Mouse (Mus musculus): ENCODE data around the gene Rab11a. TPM values are rescaled to one million over a fixed set of nuclear protein-coding genes. Genes with fewer than 3 reads are reported as not detected.

Rab11a gene
- polyA plus RNA-seq, 1 experiment from 2014 or later: 1,132 TPM

- Histone ChIP-seq H3K27ac (no peak overlapping the region), H3K36me3 (ENCODE audit: insufficient read depth, low read length) (no peaks in the 10 kb centered on the region), H3K4me2 (ENCODE audit: low read length) (no peak overlapping the region), H3K4me1 (replicated peaks; ENCODE audit: insufficient read depth, low read length) (no peaks in the 10 kb centered on the region), H3K27me3 (ENCODE audit: insufficient read depth, low read length) (no peaks in the 10 kb centered on the region), H3K9ac (ENCODE audit: low read depth, low read length) (no peak overlapping the region), H3K9me3 (replicated peaks; ENCODE audit: low read length) (no peaks in the 10 kb centered on the region), H3K4me3 (replicated peaks; ENCODE audit: low read depth, low read length) (no peak overlapping the region)
- ATAC-seq (replicated peaks; ENCODE audit: low FRiP score, low read depth) (no peak), DNase-seq (ENCODE audit: low spot score) (no peak)
- no peak for TF ChIP-seq CTCF (IDR thresholded peaks at IDR 0.05; ENCODE audit: low read depth)
- 81% methylated on average over 4 of the region's 4 CpGs for WGBS
These were observed 40.0 kb upstream of the Rab11a start for GRCm38 (mm10) chr9:64777441-64777987.

DNA sequence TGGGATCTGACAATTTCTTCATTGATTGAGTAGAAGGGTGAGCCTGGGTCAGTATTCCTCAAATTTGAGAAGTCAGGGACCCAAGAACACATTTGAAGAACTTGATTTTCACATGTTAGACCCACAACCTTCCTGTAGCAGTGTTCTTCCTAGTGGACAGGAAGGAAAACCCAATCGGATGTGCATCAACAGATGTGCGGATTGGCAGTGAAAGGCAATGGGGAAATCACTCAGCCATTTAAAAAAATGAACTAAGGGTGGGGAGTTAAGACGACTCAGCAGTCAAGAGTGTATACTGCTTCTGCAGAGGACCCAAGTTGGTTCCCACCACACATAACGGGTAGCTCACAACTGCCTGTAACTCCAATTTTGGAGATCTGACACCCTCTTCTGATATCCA is 37.9 kb upstream of the Rab11a start:
- no peaks in the 10 kb centered on the region for H3K27me3 ChIP-seq (ENCODE audit: insufficient read depth, low read length)
- H3K4me2 ChIP-seq (ENCODE audit: low read length): no peak overlapping the region
- H3K4me1 ChIP-seq (replicated peaks; ENCODE audit: insufficient read depth, low read length): no peaks in the 10 kb centered on the region
- 74% methylated on average over 4 of the region's 4 CpGs for WGBS
- no peak for TF ChIP-seq CTCF (IDR thresholded peaks at IDR 0.05; ENCODE audit: low read depth)
- no peak overlapping the region for H3K9ac ChIP-seq (ENCODE audit: low read depth, low read length)
- ATAC-seq (replicated peaks; ENCODE audit: low FRiP score, low read depth) (no peak), DNase-seq (ENCODE audit: low spot score) (no peak)
- no peak overlapping the region for H3K4me3 ChIP-seq (replicated peaks; ENCODE audit: low read depth, low read length)
- H3K27ac ChIP-seq: no peak overlapping the region
- H3K9me3 ChIP-seq (replicated peaks; ENCODE audit: low read length): no peaks in the 10 kb centered on the region
- no peaks in the 10 kb centered on the region for H3K36me3 ChIP-seq (ENCODE audit: insufficient read depth, low read length)

GRCm38 (mm10) chr9:64774883-64775282 is 37.3 kb upstream of the Rab11a start:
- no peak for ATAC-seq (replicated peaks; ENCODE audit: low FRiP score, low read depth)

DNA sequence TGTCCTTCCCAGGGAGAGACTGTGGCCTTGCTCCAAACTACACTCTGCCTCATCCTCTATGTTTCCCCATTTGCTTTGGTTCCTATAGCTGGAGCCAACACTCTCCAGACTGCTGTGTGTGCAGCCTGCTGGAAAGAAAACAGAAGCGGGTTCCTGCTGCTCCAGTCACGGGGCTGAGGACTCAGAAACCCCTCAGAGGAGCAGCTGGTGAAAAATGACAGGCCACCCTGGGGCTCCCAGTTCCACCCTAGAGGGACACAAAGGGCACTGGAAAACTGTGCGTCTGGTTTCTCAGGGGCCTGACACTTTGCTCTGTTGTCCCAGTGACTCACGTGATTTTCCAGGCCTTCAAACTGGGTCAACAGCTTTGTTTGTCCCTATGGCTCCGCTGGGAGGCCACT is 36.9 kb upstream of the Rab11a start:
- Histone ChIP-seq H3K36me3 (ENCODE audit: insufficient read depth, low read length) (no peaks in the 10 kb centered on the region), H3K4me1 (replicated peaks; ENCODE audit: insufficient read depth, low read length) (no peaks in the 10 kb centered on the region), H3K9me3 (replicated peaks; ENCODE audit: low read length) (no peaks in the 10 kb centered on the region), H3K4me2 (ENCODE audit: low read length) (no peak overlapping the region), H3K4me3 (replicated peaks; ENCODE audit: low read depth, low read length) (no peak overlapping the region), H3K27me3 (ENCODE audit: insufficient read depth, low read length) (no peaks in the 10 kb centered on the region), H3K27ac (peak overlapping the region; percentile 51; the same call in 1 of the 2 replicates), H3K9ac (ENCODE audit: low read depth, low read length) (0 out of 2 replicates have a peak overlapping the region, but pooled peaks have one; percentile 3)
- DNase-seq (ENCODE audit: low spot score): peak; percentile 9
- 30% methylated on average over 5 of the region's 5 CpGs for WGBS
- TF ChIP-seq CTCF (IDR thresholded peaks at IDR 0.05; ENCODE audit: low read depth): no peak
- ATAC-seq (replicated peaks; ENCODE audit: low FRiP score, low read depth): no peak

More at GRCm38 (mm10) chr9:64774883-64775282, 37.3 kb upstream of the Rab11a start:
- no peak for TF ChIP-seq CTCF (IDR thresholded peaks at IDR 0.05; ENCODE audit: low read depth)
- Histone ChIP-seq H3K4me1 (replicated peaks; ENCODE audit: insufficient read depth, low read length) (no peaks in the 10 kb centered on the region), H3K36me3 (ENCODE audit: insufficient read depth, low read length) (no peaks in the 10 kb centered on the region), H3K27me3 (ENCODE audit: insufficient read depth, low read length) (no peaks in the 10 kb centered on the region), H3K4me3 (replicated peaks; ENCODE audit: low read depth, low read length) (no peak overlapping the region), H3K4me2 (ENCODE audit: low read length) (no peak overlapping the region), H3K9me3 (replicated peaks; ENCODE audit: low read length) (no peaks in the 10 kb centered on the region), H3K9ac (ENCODE audit: low read depth, low read length) (0 out of 2 replicates have a peak overlapping the region, but pooled peaks have one; percentile 3), H3K27ac (no peak overlapping the region)
- no peak for DNase-seq (ENCODE audit: low spot score)
- 75% methylated on average over 2 of the region's 2 CpGs for WGBS

- 55% methylated on average over 4 of the region's 4 CpGs for WGBS
- ATAC-seq (replicated peaks; ENCODE audit: low FRiP score, low read depth) (no peak), DNase-seq (ENCODE audit: low spot score) (no peak)
- Histone ChIP-seq H3K9me3 (replicated peaks; ENCODE audit: low read length) (no peaks in the 10 kb centered on the region), H3K36me3 (ENCODE audit: insufficient read depth, low read length) (no peaks in the 10 kb centered on the region), H3K27me3 (ENCODE audit: insufficient read depth, low read length) (no peaks in the 10 kb centered on the region), H3K4me1 (replicated peaks; ENCODE audit: insufficient read depth, low read length) (no peaks in the 10 kb centered on the region), H3K27ac (no peak overlapping the region), H3K4me3 (replicated peaks; ENCODE audit: low read depth, low read length) (no peak overlapping the region), H3K9ac (ENCODE audit: low read depth, low read length) (no peak overlapping the region), H3K4me2 (ENCODE audit: low read length) (no peak overlapping the region)
- peak; percentile 55; the same call in 1 of the 2 replicates for TF ChIP-seq CTCF (IDR thresholded peaks at IDR 0.05; ENCODE audit: low read depth)
These were observed 36.4 kb upstream of the Rab11a start for GRCm38 (mm10) chr9:64773936-64774335.

DNA sequence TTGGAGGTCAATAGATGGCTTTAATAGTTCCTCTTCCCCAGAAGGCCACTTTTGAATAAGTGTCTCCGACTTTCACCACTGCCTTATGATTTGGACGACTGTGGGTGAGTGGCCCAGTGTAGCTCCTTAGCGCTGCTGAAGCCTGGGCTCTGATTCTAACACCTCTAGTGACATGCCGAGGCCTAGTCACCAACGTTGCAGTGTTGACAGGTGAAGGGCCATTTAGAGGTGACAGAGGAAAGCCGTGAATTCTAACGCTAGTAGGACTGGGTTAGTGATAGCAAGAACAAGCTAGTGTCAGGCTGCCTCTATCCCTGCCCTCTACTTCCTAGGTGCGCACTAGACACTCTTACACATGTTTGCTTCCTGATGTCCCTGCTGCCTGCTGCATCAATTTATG is 35.7 kb upstream of the Rab11a start:
- H3K9me3 ChIP-seq (replicated peaks; ENCODE audit: low read length): no peaks in the 10 kb centered on the region
- H3K27ac ChIP-seq: no peak overlapping the region
- H3K4me3 ChIP-seq (replicated peaks; ENCODE audit: low read depth, low read length): no peak overlapping the region
- no peaks in the 10 kb centered on the region for H3K4me1 ChIP-seq (replicated peaks; ENCODE audit: insufficient read depth, low read length)
- no peaks in the 10 kb centered on the region for H3K36me3 ChIP-seq (ENCODE audit: insufficient read depth, low read length)
- 61% methylated on average over 8 of the region's 8 CpGs for WGBS
- no peak overlapping the region for H3K9ac ChIP-seq (ENCODE audit: low read depth, low read length)
- TF ChIP-seq CTCF (IDR thresholded peaks at IDR 0.05; ENCODE audit: low read depth): no peak
- H3K4me2 ChIP-seq (ENCODE audit: low read length): no peak overlapping the region
- ATAC-seq (replicated peaks; ENCODE audit: low FRiP score, low read depth) (no peak), DNase-seq (ENCODE audit: low spot score) (no peak)
- no peaks in the 10 kb centered on the region for H3K27me3 ChIP-seq (ENCODE audit: insufficient read depth, low read length)

DNA sequence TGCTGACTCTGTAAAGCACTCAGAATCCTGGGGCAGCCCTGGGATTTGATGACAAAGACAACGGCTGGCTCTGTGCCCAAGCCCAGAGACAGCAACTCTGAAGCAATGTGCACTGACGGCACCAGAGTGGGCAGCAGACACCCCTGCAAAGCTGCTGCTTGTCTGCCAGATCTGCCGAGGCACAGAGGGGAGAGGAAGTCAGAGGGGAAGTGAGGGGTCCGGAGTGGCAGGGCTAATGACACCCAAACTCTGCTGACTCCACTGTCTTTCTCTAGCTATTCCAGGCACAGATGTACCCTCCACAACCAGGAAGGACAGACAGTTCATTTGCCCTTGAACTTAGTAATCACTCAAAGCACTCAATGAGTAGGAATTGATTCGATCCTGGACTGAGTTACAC is 33.7 kb upstream of the Rab11a start:
- Histone ChIP-seq H3K4me3 (replicated peaks; ENCODE audit: low read depth, low read length) (no peak overlapping the region), H3K27me3 (ENCODE audit: insufficient read depth, low read length) (no peaks in the 10 kb centered on the region), H3K9ac (ENCODE audit: low read depth, low read length) (no peak overlapping the region), H3K36me3 (ENCODE audit: insufficient read depth, low read length) (no peaks in the 10 kb centered on the region), H3K9me3 (replicated peaks; ENCODE audit: low read length) (no peaks in the 10 kb centered on the region), H3K4me2 (ENCODE audit: low read length) (no peak overlapping the region), H3K4me1 (replicated peaks; ENCODE audit: insufficient read depth, low read length) (no peaks in the 10 kb centered on the region), H3K27ac (no peak overlapping the region)
- 49% methylated on average over 5 of the region's 5 CpGs for WGBS
- ATAC-seq (replicated peaks; ENCODE audit: low FRiP score, low read depth): no peak
- peak; percentile 14 for DNase-seq (ENCODE audit: low spot score)
- no peak for TF ChIP-seq CTCF (IDR thresholded peaks at IDR 0.05; ENCODE audit: low read depth)
